Mouse (Mus musculus) heart, embryonic 16.5 days (tissue): ENCODE results near the gene Ifit1. TPM values are rescaled to one million over a fixed set of nuclear protein-coding genes. Genes with fewer than 3 reads are reported as not detected.
"Not testable (repeated sequence)": the region's sequence is repeated elsewhere in the genome, so short reads cannot be mapped to it uniquely, and the experiment has no call there.

Source experiments
- ATAC-seq: fragments of 200-750 bp; cut with Nextera tagmentation; replicated peaks from 2 replicates; pipeline ENCODE4 v1.8.0; 2017; ENCODE audit warnings: moderate number of reproducible peaks; ENCODE audit not compliant: insufficient read depth, low FRiP score; ENCODE audit errors: extremely low read depth
- H3K27ac ChIP-seq: fragments of 300-500 bp; sonication (generic); 2 replicates; pipeline ENCODE4 v1.5.1; 2014; ENCODE audit warnings: mild to moderate bottlenecking, low read length, control low read depth, moderate library complexity
- H3K27me3 ChIP-seq: fragments of 300-500 bp; sonication (generic); 2 replicates; pipeline ENCODE4 v1.6.1; 2014; ENCODE audit warnings: low read length, mixed read lengths; ENCODE audit not compliant: control insufficient read depth, insufficient read depth
- H3K36me3 ChIP-seq: fragments of 300-500 bp; sonication (generic); 2 replicates; pipeline ENCODE4 v1.6.1; 2014; ENCODE audit not compliant: control insufficient read depth, insufficient read depth
- H3K4me1 ChIP-seq: fragments of 300-500 bp; sonication (generic); 2 replicates; pipeline ENCODE4 v1.6.1; 2014; ENCODE audit warnings: low read length, mixed read lengths; ENCODE audit not compliant: control insufficient read depth, insufficient read depth
- H3K4me2 ChIP-seq: fragments of 300-500 bp; sonication (generic); 2 replicates; pipeline ENCODE4 v1.6.1; 2014; ENCODE audit warnings: low read depth, mild to moderate bottlenecking, control low read depth, low read length
- H3K4me3 ChIP-seq: fragments of 300-500 bp; sonication (generic); 2 replicates; pipeline ENCODE4 v1.5.1; 2014; ENCODE audit warnings: mild to moderate bottlenecking, control low read depth, low read length
- H3K9ac ChIP-seq: fragments of 300-500 bp; sonication (generic); 2 replicates; pipeline ENCODE4 v1.6.1; 2014; ENCODE audit warnings: low read length, control low read depth
- H3K9me3 ChIP-seq: fragments of 300-500 bp; sonication (generic); replicated peaks from 2 replicates; pipeline ENCODE4 v1.6.1; 2016; ENCODE audit warnings: low read length; ENCODE audit not compliant: control insufficient read depth
- WGBS: fragments of 180-500 bp; shearing (Covaris S2); extraction: QIAGEN DNeasy Blood & Tissue Kit; methylation state at CpG from one replicate; pipeline ENCODE4 v1.1.7; 2014; 5-methylcytosine and 5-hydroxymethylcytosine counted together
- polyA plus RNA-seq: library from polyadenylated mRNA; unstranded; fragments of >200 nt; fragmentation: Nextera tagmentation; extraction: Ambion mirVana; gene quantifications from 2 replicates; pipeline ENCODE4 v1.2.1, GENCODE M21; 2015

The Ifit1 gene
- polyA plus RNA-seq, 1 experiment from 2014 or later = 3.0 TPM

- not testable (repeated sequence) for H3K9ac ChIP-seq, ATAC-seq, H3K27me3 ChIP-seq, H3K9me3 ChIP-seq, H3K4me2 ChIP-seq, H3K4me3 ChIP-seq, H3K27ac ChIP-seq, H3K4me1 ChIP-seq, H3K36me3 ChIP-seq
- WGBS = 66% methylated on average over 3 of the region's 3 CpGs
These were observed 30.6 kb upstream of the Ifit1 start for GRCm38 (mm10) chr19:34610118-34610517.

GRCm38 (mm10) chr19:34612243-34613001 lies 28.2 kb upstream of the Ifit1 start:
- not testable (repeated sequence) for H3K9ac ChIP-seq, H3K27me3 ChIP-seq, H3K36me3 ChIP-seq, H3K4me3 ChIP-seq, H3K4me1 ChIP-seq, ATAC-seq, H3K9me3 ChIP-seq, H3K27ac ChIP-seq, H3K4me2 ChIP-seq
- WGBS = 69% methylated on average over 5 of the region's 11 CpGs

- H3K4me1 ChIP-seq = no peaks in the 10 kb centered on the region
- 88% methylated on average over 5 of the region's 5 CpGs for WGBS
- no peak overlapping the region for H3K27ac ChIP-seq
- H3K9ac ChIP-seq = no peak overlapping the region
- H3K4me2 ChIP-seq = no peak overlapping the region
- no peaks in the 10 kb centered on the region for H3K9me3 ChIP-seq
- H3K27me3 ChIP-seq = no peaks in the 10 kb centered on the region
- H3K4me3 ChIP-seq = no peak overlapping the region
- no peaks in the 10 kb centered on the region for H3K36me3 ChIP-seq
- no peak for ATAC-seq
These were observed 19.8 kb upstream of the Ifit1 start for GRCm38 (mm10) chr19:34620871-34621270.

GRCm38 (mm10) chr19:34623781-34624180 lies 16.9 kb upstream of the Ifit1 start:
- Histone ChIP-seq H3K9me3 (no peaks in the 10 kb centered on the region), H3K36me3 (no peaks in the 10 kb centered on the region), H3K4me1 (no peaks in the 10 kb centered on the region), H3K9ac (no peak overlapping the region), H3K27me3 (no peaks in the 10 kb centered on the region), H3K4me3 (no peak overlapping the region), H3K4me2 (no peak overlapping the region), H3K27ac (no peak overlapping the region)
- no peak for ATAC-seq
- WGBS = 87% methylated on average over 6 of the region's 6 CpGs

GRCm38 (mm10) chr19:34624663-34625062 lies 16.0 kb upstream of the Ifit1 start:
- Histone ChIP-seq H3K27ac (no peak overlapping the region), H3K4me3 (no peak overlapping the region), H3K36me3 (no peaks in the 10 kb centered on the region), H3K4me1 (no peaks in the 10 kb centered on the region), H3K9ac (no peak overlapping the region), H3K4me2 (no peak overlapping the region), H3K27me3 (no peaks in the 10 kb centered on the region), H3K9me3 (no peaks in the 10 kb centered on the region)
- ATAC-seq = no peak
- WGBS = 75% methylated on average over 4 of the region's 4 CpGs

- Histone ChIP-seq H3K4me2 (no peak overlapping the region), H3K4me1 (no peaks in the 10 kb centered on the region), H3K4me3 (no peak overlapping the region), H3K36me3 (no peaks in the 10 kb centered on the region), H3K27me3 (no peaks in the 10 kb centered on the region; the same call in 1 of the 2 replicates), H3K27ac (no peak overlapping the region), H3K9ac (no peak overlapping the region), H3K9me3 (no peaks in the 10 kb centered on the region)
- WGBS = 66% methylated on average over 2 of the region's 2 CpGs
- ATAC-seq = no peak
These were observed 13.2 kb upstream of the Ifit1 start for GRCm38 (mm10) chr19:34627496-34627895.

- H3K4me2 ChIP-seq = no peak overlapping the region
- no peak overlapping the region for H3K9ac ChIP-seq
- H3K4me1 ChIP-seq = no peaks in the 10 kb centered on the region
- H3K9me3 ChIP-seq = no peaks in the 10 kb centered on the region
- no peak overlapping the region for H3K27ac ChIP-seq
- H3K36me3 ChIP-seq = no peaks in the 10 kb centered on the region
- no peak for ATAC-seq
- H3K4me3 ChIP-seq = no peak overlapping the region
- H3K27me3 ChIP-seq = no peaks in the 10 kb centered on the region; the same call in 1 of the 2 replicates
These were observed 9.2 kb upstream of the Ifit1 start for GRCm38 (mm10) chr19:34631487-34631886.

GRCm38 (mm10) chr19:34633484-34633883 lies 7.2 kb upstream of the Ifit1 start:
- H3K9ac ChIP-seq = no peak overlapping the region
- H3K4me3 ChIP-seq = no peak overlapping the region
- H3K9me3 ChIP-seq = no peaks in the 10 kb centered on the region
- H3K4me1 ChIP-seq = no peaks in the 10 kb centered on the region
- WGBS = 57% methylated on average over 2 of the region's 2 CpGs
- no peaks in the 10 kb centered on the region; the same call in 1 of the 2 replicates for H3K27me3 ChIP-seq
- no peak overlapping the region for H3K4me2 ChIP-seq
- no peak for ATAC-seq
- H3K36me3 ChIP-seq = no peaks in the 10 kb centered on the region
- no peak overlapping the region for H3K27ac ChIP-seq

GRCm38 (mm10) chr19:34636933-34637557 lies 3.6 kb upstream of the Ifit1 start:
- no peak overlapping the region for H3K4me3 ChIP-seq
- no peaks in the 10 kb centered on the region for H3K27me3 ChIP-seq
- no peaks in the 10 kb centered on the region for H3K36me3 ChIP-seq
- H3K4me1 ChIP-seq = no peaks in the 10 kb centered on the region
- WGBS = 11% methylated on average over 3 of the region's 3 CpGs
- no peak overlapping the region for H3K4me2 ChIP-seq
- ATAC-seq = peak; percentile 65; the same call in 1 of the 2 replicates
- no peaks in the 10 kb centered on the region for H3K9me3 ChIP-seq
- H3K27ac ChIP-seq = no peak overlapping the region
- no peak overlapping the region for H3K9ac ChIP-seq
